Mouse (Mus musculus) heart, postnatal 0 days (tissue): ENCODE results near the gene Trim15. TPM values are rescaled to one million over a fixed set of nuclear protein-coding genes. Genes with fewer than 3 reads are reported as not detected.

Source experiments
- ATAC-seq: fragments of 200-750 bp; cut with Nextera tagmentation; 2 replicates; pipeline ENCODE4 v1.8.0; 2017; ENCODE audit warnings: low read depth, moderate number of reproducible peaks, moderate library complexity; ENCODE audit not compliant: insufficient read depth
- DNase-seq: peaks from one replicate; pipeline ENCODE4 v3.0.0-alpha.2; 2016; ENCODE audit warnings: low spot score
- H3K27ac ChIP-seq: fragments of 300-500 bp; sonication (generic); 2 replicates; pipeline ENCODE4 v1.5.1; 2014; ENCODE audit warnings: low read depth, mild to moderate bottlenecking
- H3K27me3 ChIP-seq: fragments of 300-500 bp; sonication (generic); 2 replicates; pipeline ENCODE4 v1.6.1; 2014; ENCODE audit warnings: low read length, mixed read lengths; ENCODE audit not compliant: control insufficient read depth, insufficient read depth
- H3K36me3 ChIP-seq: fragments of 300-500 bp; sonication (generic); replicated peaks from 2 replicates; pipeline ENCODE4 v1.6.1; 2014; ENCODE audit warnings: low read length, mixed read lengths; ENCODE audit not compliant: control insufficient read depth, insufficient read depth
- H3K4me1 ChIP-seq: fragments of 300-500 bp; sonication (generic); 2 replicates; pipeline ENCODE4 v1.6.1; 2014; ENCODE audit warnings: antibody characterized with exemption; ENCODE audit not compliant: control insufficient read depth, insufficient read depth
- H3K4me2 ChIP-seq: fragments of 300-500 bp; sonication (generic); 2 replicates; pipeline ENCODE4 v1.6.1; 2014; ENCODE audit warnings: low read depth, mild to moderate bottlenecking, low read length, moderate library complexity
- H3K4me3 ChIP-seq: fragments of 300-500 bp; sonication (generic); 2 replicates; pipeline ENCODE4 v1.5.1; 2014; ENCODE audit warnings: low read depth, low read length
- H3K9ac ChIP-seq: fragments of 300-500 bp; sonication (generic); replicated peaks from 2 replicates; pipeline ENCODE4 v1.6.1; 2014; ENCODE audit warnings: low read depth, low read length, mixed read lengths
- H3K9me3 ChIP-seq: fragments of 300-500 bp; sonication (generic); replicated peaks from 2 replicates; pipeline ENCODE4 v1.6.1; 2016; ENCODE audit warnings: low read length; ENCODE audit not compliant: control insufficient read depth
- CTCF ChIP-seq: IDR thresholded peaks from 2 replicates; pipeline ENCODE4 v1.5.1; 2016; ENCODE audit warnings: antibody characterized with exemption, control low read depth, low read depth
- EP300 ChIP-seq: IDR thresholded peaks from 2 replicates; pipeline ENCODE4 v1.6.1; 2016; ENCODE audit warnings: antibody characterized with exemption, low read depth
- polyA plus RNA-seq: library from polyadenylated mRNA; unstranded; fragments of >200 nt; fragmentation: Nextera tagmentation; extraction: Ambion mirVana; gene quantifications from 2 replicates; pipeline ENCODE4 v1.2.1, GENCODE M21; 2015
- total RNA-seq: library from RNA; depleted of rRNA; stranded (reverse); fragments of >200 nt; gene quantifications from 2 replicates; pipeline ENCODE4 v1.2.3, GENCODE M21; 2014; ENCODE audit warnings: low replicate concordance; rRNA removed

Trim15 gene
- total and polyA plus RNA-seq, 2 experiments from 2014 or later, result not detected

GRCm38 (mm10) chr17:36824005-36824404 is 43.0 kb downstream of the Trim15 start:
- peak; percentile 27; the same call in 1 of the 2 replicates for ATAC-seq
- Histone ChIP-seq H3K4me3 (no peak overlapping the region), H3K4me1 (no peaks in the 10 kb centered on the region), H3K27me3 (no peaks in the 10 kb centered on the region), H3K36me3 (no peaks in the 10 kb centered on the region), H3K9me3 (no peaks in the 10 kb centered on the region), H3K4me2 (no peak overlapping the region), H3K9ac (no peak overlapping the region), H3K27ac (no peak overlapping the region)
- DNase-seq, result peak; percentile 32
- peak; percentile 65 for TF ChIP-seq CTCF
- TF ChIP-seq EP300, result no peak

- H3K27ac ChIP-seq, result no peak within 1 kb of the TSS
- ATAC-seq (no peak), DNase-seq (no peak)
- no peaks in the 10 kb centered on the region for H3K27me3 ChIP-seq
- H3K4me2 ChIP-seq, result no peak within 1 kb of the TSS
- no peaks in the 10 kb centered on the region for H3K36me3 ChIP-seq
- H3K4me1 ChIP-seq, result no peaks in the 10 kb centered on the region
- no peak within 1 kb of the TSS for H3K4me3 ChIP-seq
- H3K9ac ChIP-seq, result no peak within 1 kb of the TSS
- TF ChIP-seq EP300 (no peak), CTCF (no peak)
- H3K9me3 ChIP-seq, result no peaks in the 10 kb centered on the region
Observed at GRCm38 (mm10) chr17:36811871-36812270, 55.1 kb downstream of the Trim15 start, which contains the start of gene H2-M10.6. TSS of gene H2-M10.6 (plus strand) at chr17:36812171.

Other genes starting within 250 kb of the Trim15 start
- gene H2-M9, start 224.5 kb downstream of the Trim15 start, total RNA-seq, result not detected in 2 replicates
- gene H2-M9, start 224.5 kb downstream of the Trim15 start, polyA plus RNA-seq, result not detected in 2 replicates
- not detected in 2 replicates for gene H2-M1, start 195.0 kb downstream of the Trim15 start, total RNA-seq
- gene H2-M1, start 195.0 kb downstream of the Trim15 start, polyA plus RNA-seq, result not detected in 2 replicates
- gene H2-M10.5, start 94.3 kb downstream of the Trim15 start, total RNA-seq, result not detected in 2 replicates
- gene H2-M10.5, start 94.3 kb downstream of the Trim15 start, polyA plus RNA-seq, result not detected in 2 replicates
- not detected in 2 replicates for gene H2-M10.6, start 55.0 kb downstream of the Trim15 start, total RNA-seq
- gene H2-M10.6, start 55.0 kb downstream of the Trim15 start, polyA plus RNA-seq, result not detected in 2 replicates
- gene Trim26, start 30.1 kb downstream of the Trim15 start, total RNA-seq, result 11.4 and 13.8 TPM in 2 replicates
- 14.0 and 14.9 TPM in 2 replicates for gene Trim26, start 30.1 kb downstream of the Trim15 start, polyA plus RNA-seq
- gene Trim10, start 2.4 kb upstream of the Trim15 start, total RNA-seq, result 0.15 TPM in 1 of 2 replicates, not detected in the other
- 0.63 and 0.97 TPM in 2 replicates for gene Trim10, start 2.4 kb upstream of the Trim15 start, polyA plus RNA-seq
- not detected in 2 replicates for gene Trim40, start 22.9 kb upstream of the Trim15 start, total RNA-seq
- not detected in 2 replicates for gene Trim40, start 22.9 kb upstream of the Trim15 start, polyA plus RNA-seq
- not detected in 2 replicates for gene Trim31, start 30.9 kb upstream of the Trim15 start, total RNA-seq
- gene Trim31, start 30.9 kb upstream of the Trim15 start, polyA plus RNA-seq, result not detected in 2 replicates
- gene Rnf39, start 75.7 kb upstream of the Trim15 start, total RNA-seq, result 0.66 and 8.0 TPM in 2 replicates
- gene Rnf39, start 75.7 kb upstream of the Trim15 start, polyA plus RNA-seq, result 0.16 TPM in 2 replicates
- 22.3 and 29.6 TPM in 2 replicates for gene Ppp1r11, start 84.5 kb upstream of the Trim15 start, total RNA-seq
- 84.0 and 84.4 TPM in 2 replicates for gene Ppp1r11, start 84.5 kb upstream of the Trim15 start, polyA plus RNA-seq
- gene Znrd1, start 91.3 kb upstream of the Trim15 start, total RNA-seq, result 13.4 and 20.4 TPM in 2 replicates
- gene Znrd1, start 91.3 kb upstream of the Trim15 start, polyA plus RNA-seq, result 33.6 and 38.4 TPM in 2 replicates
- gene Znrd1as, start 91.4 kb upstream of the Trim15 start, total RNA-seq, result 2.8 TPM in 1 of 2 replicates, not detected in the other
- 8.2 and 10.0 TPM in 2 replicates for gene Znrd1as, start 91.4 kb upstream of the Trim15 start, polyA plus RNA-seq
- gene 2410137M14Rik, start 114.0 kb upstream of the Trim15 start, total RNA-seq, result not detected in 2 replicates
- 0.18 TPM in 1 of 2 replicates, not detected in the other for gene 2410137M14Rik, start 114.0 kb upstream of the Trim15 start, polyA plus RNA-seq
- gene H2-M5, start 122.3 kb upstream of the Trim15 start, total RNA-seq, result not detected in 2 replicates
- gene H2-M5, start 122.3 kb upstream of the Trim15 start, polyA plus RNA-seq, result 0.04 TPM in 1 of 2 replicates, not detected in the other
- 12.5 and 14.7 TPM in 2 replicates for gene Zfp57, start 134.0 kb upstream of the Trim15 start, total RNA-seq
- gene Zfp57, start 134.0 kb upstream of the Trim15 start, polyA plus RNA-seq, result 9.2 and 10.0 TPM in 2 replicates
- not detected in 2 replicates for gene Mog, start 156.2 kb upstream of the Trim15 start, total RNA-seq
- gene Mog, start 156.2 kb upstream of the Trim15 start, polyA plus RNA-seq, result not detected in 2 replicates
- 4.8 and 6.7 TPM in 2 replicates for gene Gabbr1, start 178.8 kb upstream of the Trim15 start, total RNA-seq
- 1.8 and 1.9 TPM in 2 replicates for gene Gabbr1, start 178.8 kb upstream of the Trim15 start, polyA plus RNA-seq
- not detected in 2 replicates for gene Olfr90, start 221.3 kb upstream of the Trim15 start, total RNA-seq
- not detected in 2 replicates for gene Olfr90, start 221.3 kb upstream of the Trim15 start, polyA plus RNA-seq
- not detected in 2 replicates for gene Olfr91, start 231.1 kb upstream of the Trim15 start, total RNA-seq
- gene Olfr91, start 231.1 kb upstream of the Trim15 start, polyA plus RNA-seq, result not detected in 2 replicates